ENCODE assay signal across 8 mouse cellular contexts in the genomic region with DNA sequence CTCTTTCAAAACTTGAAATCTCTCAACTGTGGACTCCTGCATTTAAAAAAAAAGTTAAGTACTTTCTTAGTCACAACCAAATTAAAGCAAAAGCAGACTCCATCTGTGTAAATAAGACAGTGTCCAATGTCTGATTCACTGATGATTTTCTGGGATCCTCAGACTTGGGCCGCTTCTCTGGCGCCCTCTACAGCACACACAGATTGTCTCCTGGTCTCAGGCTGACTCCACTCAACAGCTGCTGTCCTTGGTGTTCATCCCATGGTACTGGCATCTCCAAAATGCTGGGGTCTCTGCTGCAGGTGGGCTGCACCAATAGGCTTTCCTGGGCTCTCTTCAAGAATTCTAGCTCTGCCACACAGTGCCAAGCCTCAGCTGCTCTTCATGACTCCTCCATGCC. TPM values are rescaled to one million over a fixed set of nuclear protein-coding genes. Genes with fewer than 3 reads are reported as not detected.
DNase-seq lines count a peak whose midpoint lies in the region; ATAC-seq and TF ChIP-seq lines count a peak whose summit lies in the region.
"Had no signal": no experiment of that assay in that cellular context is flagged by ENCODE, and none has a peak within 500 bp of the region (broad histone marks: within the 10 kb centered on the region; RNA-seq: fewer than 3 reads in every experiment).

No protein-coding gene starts in this region.

- H3K9me3 ChIP-seq in midbrain, embryonic 14.5 days (ENCODE audit: control insufficient read depth, low read length) = no peaks in the 10 kb centered on the region
- no peaks in the 10 kb centered on the region for H3K9me3 ChIP-seq in midbrain, embryonic 16.5 days (replicated peaks; ENCODE audit: control insufficient read depth, low read length, poor library complexity, severe bottlenecking)

- peaks cover 82% of the 10 kb centered on the region for H3K36me3 ChIP-seq in midbrain, embryonic 14.5 days (ENCODE audit: control insufficient read depth, insufficient read depth, low read length)
- H3K36me3 ChIP-seq in midbrain, embryonic 16.5 days (ENCODE audit: control insufficient read depth, insufficient read depth, low read length) = peaks cover 38% of the 10 kb centered on the region
- peaks cover 15% of the 10 kb centered on the region for H3K36me3 ChIP-seq in liver, adult 2 months (ENCODE audit: control insufficient read depth, insufficient read depth, low read length)

- H3K79me2 ChIP-seq in liver, adult 2 months (ENCODE audit: control insufficient read depth, insufficient read depth, low read length) = no peaks in the 10 kb centered on the region

- no peaks in the 10 kb centered on the region for H3K4me1 ChIP-seq in midbrain, embryonic 14.5 days (ENCODE audit: control insufficient read depth, insufficient read depth, low read length)
- H3K4me1 ChIP-seq in midbrain, embryonic 16.5 days (ENCODE audit: control insufficient read depth, insufficient read depth, low read length) = no peaks in the 10 kb centered on the region
- no peaks in the 10 kb centered on the region for H3K4me1 ChIP-seq in liver, adult 2 months (ENCODE audit: control insufficient read depth, insufficient read depth, low read length)

- no peak overlapping the region for H3K4me2 ChIP-seq in midbrain, embryonic 14.5 days (ENCODE audit: low read length)
- no peak overlapping the region for H3K4me2 ChIP-seq in midbrain, embryonic 16.5 days (ENCODE audit: low read length)

- no peak for ATAC-seq in midbrain, embryonic 14.5 days (ENCODE audit: low FRiP score, low TSS enrichment)
- ATAC-seq in midbrain, embryonic 16.5 days = no peak

- WGBS in midbrain, embryonic 14.5 days = 8% methylated on average over 2 of the region's 2 CpGs
- 5% methylated on average over 2 of the region's 2 CpGs for whole genome bisulfite sequencing in midbrain, embryonic 16.5 days
- 18% methylated on average over 2 of the region's 2 CpGs for WGBS in liver, adult 2 months

- TF ChIP-seq CTCF in liver, adult 2 months (IDR thresholded peaks at IDR 0.05; ENCODE audit: low read depth, low read length) = peak; percentile 92

- H3K4me3 ChIP-seq in midbrain, embryonic 14.5 days (replicated peaks; ENCODE audit: low read depth, low read length) = no peak overlapping the region
- H3K4me3 ChIP-seq in midbrain, embryonic 16.5 days (ENCODE audit: low read depth, low read length) = no peak overlapping the region
- H3K4me3 ChIP-seq in liver, adult 2 months (ENCODE audit: insufficient read depth, low read depth, low read length) = no peak overlapping the region

- no peak overlapping the region for H3K9ac ChIP-seq in midbrain, embryonic 14.5 days (replicated peaks; ENCODE audit: low read length)
- no peak overlapping the region for H3K9ac ChIP-seq in midbrain, embryonic 16.5 days (ENCODE audit: low read depth, low read length)
- H3K9ac ChIP-seq in liver, adult 2 months (ENCODE audit: low read depth, low read length) = no peak overlapping the region

- peak; percentile 75 for DNase-seq in midbrain, embryonic 14.5 days
- DNase-seq in ZHBTc4 (ENCODE audit: low read depth, low spot score) = peak; percentile 70
- peak; percentile 73 to 79 for DNase-seq in cerebellum, postnatal 10 days
- peak; percentile 55 for DNase-seq in induced T-regulatory cell, adult 2 months (ENCODE audit: low read depth)
- peak; percentile 61 for DNase-seq in liver, adult 2 months (ENCODE audit: extremely low read depth, low read depth, low spot score)
- peak; percentile 57 to 62 for DNase-seq in right cerebral cortex, postnatal 10 days (ENCODE audit: low spot score in 2 of 2)

- no peak overlapping the region for H3K27ac ChIP-seq in midbrain, embryonic 14.5 days (replicated peaks; ENCODE audit: low read depth, low read length)
- H3K27ac ChIP-seq in midbrain, embryonic 16.5 days (ENCODE audit: low read length) = no peak overlapping the region
- no peak overlapping the region for H3K27ac ChIP-seq in liver, adult 2 months (replicated peaks; ENCODE audit: insufficient read depth, low read depth, low read length)
- H3K27ac ChIP-seq: macrophage had no signal

- TF ChIP-seq POLR2A in liver, adult 2 months (IDR thresholded peaks at IDR 0.05; ENCODE audit: extremely low read depth, insufficient read depth, low read length) = no peak

- no peaks in the 10 kb centered on the region for H3K27me3 ChIP-seq in midbrain, embryonic 14.5 days (ENCODE audit: control insufficient read depth, insufficient read depth, low read length)
- no peaks in the 10 kb centered on the region for H3K27me3 ChIP-seq in midbrain, embryonic 16.5 days (ENCODE audit: control insufficient read depth, insufficient read depth, low read depth, low read length)
- H3K27me3 ChIP-seq in liver, adult 2 months (ENCODE audit: control insufficient read depth, insufficient read depth, low read length) = no peaks in the 10 kb centered on the region

RNA-seq across cellular contexts. Expression of gene Rnps1, which starts 24.5 kb away (rescaled TPM):
- polyA plus RNA-seq in midbrain, embryonic 14.5 days (2014; fragmentation: Nextera tagmentation; extraction: Ambion mirVana) = 331 and 345 TPM in 2 replicates
- polyA plus RNA-seq in midbrain, embryonic 16.5 days (2015; fragmentation: Nextera tagmentation; extraction: Ambion mirVana) = 357 and 365 TPM in 2 replicates
- total RNA-seq in liver, adult 2 months (2014; rRNA removed) = 17.3 and 20.7 TPM in 2 replicates
- 32.7 and 37.6 TPM in 2 replicates for polyA plus RNA-seq in liver, adult 2 months (2012; rRNA removed)

RNA-seq across cellular contexts. Expression of gene Eci1, which starts 36.6 kb away (rescaled TPM):
- polyA plus RNA-seq in midbrain, embryonic 14.5 days (2014; fragmentation: Nextera tagmentation; extraction: Ambion mirVana) = 26.9 and 27.7 TPM in 2 replicates
- polyA plus RNA-seq in midbrain, embryonic 16.5 days (2015; fragmentation: Nextera tagmentation; extraction: Ambion mirVana) = 34.2 and 34.4 TPM in 2 replicates
- 176 and 218 TPM in 2 replicates for total RNA-seq in liver, adult 2 months (2014; rRNA removed)
- 249 and 286 TPM in 2 replicates for polyA plus RNA-seq in liver, adult 2 months (2012; rRNA removed)

RNA-seq across cellular contexts. Expression of gene Abca3, which starts 38.1 kb away (rescaled TPM):
- 26.2 and 31.4 TPM in 2 replicates for polyA plus RNA-seq in midbrain, embryonic 14.5 days (2014; fragmentation: Nextera tagmentation; extraction: Ambion mirVana)
- 35.0 and 37.6 TPM in 2 replicates for polyA plus RNA-seq in midbrain, embryonic 16.5 days (2015; fragmentation: Nextera tagmentation; extraction: Ambion mirVana)
- total RNA-seq in liver, adult 2 months (2014; rRNA removed) = 36.0 and 46.1 TPM in 2 replicates
- 70.0 and 76.6 TPM in 2 replicates for polyA plus RNA-seq in liver, adult 2 months (2012; rRNA removed)

RNA-seq across cellular contexts. Expression of gene Abca17, which starts 39.0 kb away (rescaled TPM):
- 0.18 and 0.47 TPM in 2 replicates for polyA plus RNA-seq in midbrain, embryonic 14.5 days (2014; fragmentation: Nextera tagmentation; extraction: Ambion mirVana)
- 0.55 and 0.83 TPM in 2 replicates for polyA plus RNA-seq in midbrain, embryonic 16.5 days (2015; fragmentation: Nextera tagmentation; extraction: Ambion mirVana)
- total RNA-seq in liver, adult 2 months (2014; rRNA removed) = not detected in 2 replicates
- 0.02 TPM in 1 of 2 replicates, not detected in the other for polyA plus RNA-seq in liver, adult 2 months (2012; rRNA removed)

RNA-seq across cellular contexts. Expression of gene Dnase1l2, which starts 53.0 kb away (rescaled TPM):
- polyA plus RNA-seq in midbrain, embryonic 14.5 days (2014; fragmentation: Nextera tagmentation; extraction: Ambion mirVana) = 4.2 and 6.1 TPM in 2 replicates
- 7.9 and 9.9 TPM in 2 replicates for polyA plus RNA-seq in midbrain, embryonic 16.5 days (2015; fragmentation: Nextera tagmentation; extraction: Ambion mirVana)
- total RNA-seq in liver, adult 2 months (2014; rRNA removed) = 0.74 and 1.2 TPM in 2 replicates
- 1.7 and 2.4 TPM in 2 replicates for polyA plus RNA-seq in liver, adult 2 months (2012; rRNA removed)
